Mouse (Mus musculus): ENCODE results near the gene Mrgpra9. TPM values are rescaled to one million over a fixed set of nuclear protein-coding genes. Genes with fewer than 3 reads are reported as not detected.

Gene Mrgpra9
- total RNA-seq (2023): not detected

GRCm38 (mm10) chr7:47252770-47253169 lies at the start of gene Mrgpra9:
Gene Mrgpra9 (minus strand): TSS chr7:47252848.

GRCm38 (mm10) chr7:47204830-47205229 lies 47.8 kb downstream of the Mrgpra9 start, which contains the start of gene Mrgpra6:
Gene Mrgpra6 (minus strand): TSS chr7:47204920.

Other genes with a start within 250 kb of the Mrgpra9 start
- gene Spty2d1, start 244.4 kb downstream of the Mrgpra9 start, total RNA-seq (2023): 10 to 100 TPM; 72.0 to 81.5 TPM
- gene Tmem86a, start 202.2 kb downstream of the Mrgpra9 start, total RNA-seq (2023): 10 to 100 TPM; 51.2 to 54.4 TPM
- not detected for gene Ptpn5, start 119.2 kb downstream of the Mrgpra9 start, total RNA-seq (2023)
- gene Mrgpra6, start 47.9 kb downstream of the Mrgpra9 start, total RNA-seq (2023): not detected
- not detected for gene Mrgpra1, start 101.4 kb upstream of the Mrgpra9 start, total RNA-seq (2023)
- not detected for gene Mrgpra2a, start 199.3 kb upstream of the Mrgpra9 start, total RNA-seq (2023)

Data from monocyte, adult 59 days (primary cell).